Mouse (Mus musculus) heart, postnatal 0 days (tissue): ENCODE measurements at regions not wholly inside any gene's neighbourhood (a gene's known extent, or its start where the extent isn't known, plus 50 kb on each side); places are given as distances from the start of the nearest gene placed in this dataset.

ENCODE experiments used
- ATAC-seq: fragments of 200-750 bp; cut with Nextera tagmentation; 2 replicates; pipeline ENCODE4 v1.8.0; 2017; ENCODE audit warnings: low read depth, moderate number of reproducible peaks, moderate library complexity; ENCODE audit not compliant: insufficient read depth
- DNase-seq: peaks from one replicate; pipeline ENCODE4 v3.0.0-alpha.2; 2016; ENCODE audit warnings: low spot score
- H3K27ac ChIP-seq: fragments of 300-500 bp; sonication (generic); 2 replicates; pipeline ENCODE4 v1.5.1; 2014; ENCODE audit warnings: low read depth, mild to moderate bottlenecking
- H3K27me3 ChIP-seq: fragments of 300-500 bp; sonication (generic); 2 replicates; pipeline ENCODE4 v1.6.1; 2014; ENCODE audit warnings: low read length, mixed read lengths; ENCODE audit not compliant: control insufficient read depth, insufficient read depth
- H3K36me3 ChIP-seq: fragments of 300-500 bp; sonication (generic); replicated peaks from 2 replicates; pipeline ENCODE4 v1.6.1; 2014; ENCODE audit warnings: low read length, mixed read lengths; ENCODE audit not compliant: control insufficient read depth, insufficient read depth
- H3K4me1 ChIP-seq: fragments of 300-500 bp; sonication (generic); 2 replicates; pipeline ENCODE4 v1.6.1; 2014; ENCODE audit warnings: antibody characterized with exemption; ENCODE audit not compliant: control insufficient read depth, insufficient read depth
- H3K4me2 ChIP-seq: fragments of 300-500 bp; sonication (generic); 2 replicates; pipeline ENCODE4 v1.6.1; 2014; ENCODE audit warnings: low read depth, mild to moderate bottlenecking, low read length, moderate library complexity
- H3K4me3 ChIP-seq: fragments of 300-500 bp; sonication (generic); 2 replicates; pipeline ENCODE4 v1.5.1; 2014; ENCODE audit warnings: low read depth, low read length
- H3K9ac ChIP-seq: fragments of 300-500 bp; sonication (generic); replicated peaks from 2 replicates; pipeline ENCODE4 v1.6.1; 2014; ENCODE audit warnings: low read depth, low read length, mixed read lengths
- H3K9me3 ChIP-seq: fragments of 300-500 bp; sonication (generic); replicated peaks from 2 replicates; pipeline ENCODE4 v1.6.1; 2016; ENCODE audit warnings: low read length; ENCODE audit not compliant: control insufficient read depth
- CTCF ChIP-seq: IDR thresholded peaks from 2 replicates; pipeline ENCODE4 v1.5.1; 2016; ENCODE audit warnings: antibody characterized with exemption, control low read depth, low read depth
- EP300 ChIP-seq: IDR thresholded peaks from 2 replicates; pipeline ENCODE4 v1.6.1; 2016; ENCODE audit warnings: antibody characterized with exemption, low read depth
- WGBS: fragments of 180-500 bp; shearing (Covaris S2); extraction: QIAGEN DNeasy Blood & Tissue Kit; methylation state at CpG from one replicate; pipeline ENCODE4 v1.1.7; 2014; 5-methylcytosine and 5-hydroxymethylcytosine counted together

- no peak overlapping the region for H3K9ac ChIP-seq
- H3K36me3 ChIP-seq = no peaks in the 10 kb centered on the region
- DNase-seq (no peak), ATAC-seq (no peak)
- H3K27ac ChIP-seq = no peak overlapping the region
- H3K9me3 ChIP-seq = no peaks in the 10 kb centered on the region
- WGBS = 75% methylated on average over 2 of the region's 2 CpGs
- no peaks in the 10 kb centered on the region for H3K4me1 ChIP-seq
- TF ChIP-seq EP300 = no peak
- TF ChIP-seq CTCF = no peak
- H3K4me2 ChIP-seq = no peak overlapping the region
- H3K27me3 ChIP-seq = no peaks in the 10 kb centered on the region
- H3K4me3 ChIP-seq = no peak overlapping the region
Measured at GRCm38 (mm10) chr13:20724419-20724818, 69.5 kb upstream of the Aoah start.

- H3K9ac ChIP-seq = no peak overlapping the region
- no peaks in the 10 kb centered on the region for H3K27me3 ChIP-seq
- ATAC-seq (no peak), DNase-seq (no peak)
- 36% methylated on average over 4 of the region's 4 CpGs for WGBS
- TF ChIP-seq CTCF (no peak), EP300 (no peak)
- no peak overlapping the region for H3K4me2 ChIP-seq
- no peaks in the 10 kb centered on the region for H3K36me3 ChIP-seq
- H3K4me1 ChIP-seq = no peaks in the 10 kb centered on the region
- H3K9me3 ChIP-seq = no peaks in the 10 kb centered on the region
- no peak overlapping the region for H3K4me3 ChIP-seq
- H3K27ac ChIP-seq = no peak overlapping the region
Measured at GRCm38 (mm10) chr13:20725556-20725955, 68.4 kb upstream of the Aoah start.

GRCm38 (mm10) chr13:20728064-20728463 lies 65.8 kb upstream of the Aoah start:
- H3K4me1 ChIP-seq = no peaks in the 10 kb centered on the region
- DNase-seq = no peak
- no peaks in the 10 kb centered on the region for H3K27me3 ChIP-seq
- TF ChIP-seq EP300 (no peak), CTCF (no peak)
- no peak overlapping the region for H3K4me2 ChIP-seq
- WGBS = 88% methylated on average over 3 of the region's 3 CpGs
- no peak overlapping the region for H3K9ac ChIP-seq
- no peak overlapping the region for H3K27ac ChIP-seq
- ATAC-seq = no peak
- H3K36me3 ChIP-seq = no peaks in the 10 kb centered on the region
- H3K9me3 ChIP-seq = no peaks in the 10 kb centered on the region
- no peak overlapping the region for H3K4me3 ChIP-seq

GRCm38 (mm10) chr13:20733046-20733445 lies 60.9 kb upstream of the Aoah start:
- Histone ChIP-seq H3K36me3 (no peaks in the 10 kb centered on the region), H3K27me3 (no peaks in the 10 kb centered on the region), H3K27ac (no peak overlapping the region), H3K4me2 (no peak overlapping the region), H3K9ac (no peak overlapping the region), H3K4me3 (no peak overlapping the region), H3K4me1 (no peaks in the 10 kb centered on the region), H3K9me3 (0 out of 2 replicates have a peak, but pooled peaks cover under 1% of the 10 kb centered on the region)
- WGBS = 45% methylated on average over 2 of the region's 2 CpGs
- DNase-seq = no peak
- ATAC-seq = no peak
- TF ChIP-seq CTCF (no peak), EP300 (no peak)

DNA sequence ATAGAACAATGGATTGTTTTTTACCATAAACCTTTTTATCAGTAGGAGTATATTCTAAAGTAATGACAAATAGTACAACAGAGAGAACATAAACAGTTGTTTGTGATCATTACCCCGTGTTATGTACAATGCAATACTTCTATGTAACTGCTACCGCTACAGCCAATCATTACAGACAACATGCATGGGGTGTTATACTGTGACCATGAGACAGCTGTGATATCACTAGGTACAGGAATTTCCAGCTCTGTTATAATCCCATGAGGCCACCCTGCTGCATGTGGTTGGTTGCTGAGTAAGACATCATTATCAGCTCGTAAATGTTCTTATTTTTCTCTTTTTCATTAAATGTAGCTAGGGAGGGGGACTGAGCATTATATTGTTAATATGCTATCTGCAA lies 59.6 kb upstream of the Aoah start:
- Histone ChIP-seq H3K27ac (no peak overlapping the region), H3K9ac (no peak overlapping the region), H3K27me3 (no peaks in the 10 kb centered on the region), H3K4me3 (no peak overlapping the region), H3K9me3 (0 out of 2 replicates have a peak, but pooled peaks cover 6% of the 10 kb centered on the region), H3K4me2 (no peak overlapping the region), H3K4me1 (no peaks in the 10 kb centered on the region), H3K36me3 (no peaks in the 10 kb centered on the region)
- TF ChIP-seq EP300 (no peak), CTCF (no peak)
- no peak for DNase-seq
- ATAC-seq = no peak
- WGBS = 76% methylated on average over 3 of the region's 3 CpGs

GRCm38 (mm10) chr13:20736609-20737008 lies 57.3 kb upstream of the Aoah start:
- DNase-seq = no peak
- Histone ChIP-seq H3K27me3 (no peaks in the 10 kb centered on the region), H3K9ac (no peak overlapping the region), H3K27ac (no peak overlapping the region), H3K36me3 (no peaks in the 10 kb centered on the region), H3K9me3 (0 out of 2 replicates have a peak, but pooled peaks cover 6% of the 10 kb centered on the region), H3K4me1 (no peaks in the 10 kb centered on the region), H3K4me2 (no peak overlapping the region), H3K4me3 (no peak overlapping the region)
- TF ChIP-seq EP300 = no peak
- no peak for TF ChIP-seq CTCF
- no peak for ATAC-seq
